Mouse (Mus musculus) E14TG2a.4 (cell line): ENCODE results near the gene Gm45140.

ENCODE experiments used
- CTCF ChIP-seq: conservative IDR thresholded peaks from 2 replicates; pipeline ENCODE4 v1.5.1; 2014; ENCODE audit warnings: low read length
- NANOG ChIP-seq: IDR thresholded peaks from 2 replicates; pipeline ENCODE4 v1.6.1; 2014; ENCODE audit warnings: borderline replicate concordance, low read length, mixed read lengths

GRCm38 (mm10) chr6:87784033-87784432 is 51.6 kb downstream of the Gm45140 start:
- TF ChIP-seq CTCF (no peak), NANOG (no peak)
